Mouse (Mus musculus): ENCODE results near the gene Gpr156. TPM values are rescaled to one million over a fixed set of nuclear protein-coding genes. Genes with fewer than 3 reads are reported as not detected.
A peak's percentile ranks its signal among the peaks of the same experiment; 100 is the strongest.

The Gpr156 gene
- polyA plus RNA-seq, 1 experiment from 2014 or later = 4.9 TPM

- WGBS = 62% methylated on average over 1 of the region's 1 CpGs
- ATAC-seq (ENCODE audit: low read depth) = no peak; the same call in 1 of the 2 replicates
- Histone ChIP-seq H3K9me3 (ENCODE audit: control insufficient read depth, low read length) (no peaks in the 10 kb centered on the region), H3K4me3 (ENCODE audit: low read depth, low read length) (no peak overlapping the region), H3K36me3 (ENCODE audit: control insufficient read depth, insufficient read depth, low read length) (no peaks in the 10 kb centered on the region), H3K9ac (replicated peaks; ENCODE audit: low read depth, low read length) (no peak overlapping the region), H3K4me1 (ENCODE audit: control insufficient read depth, insufficient read depth, low read length) (peaks cover 2% of the 10 kb centered on the region; the same call in 1 of the 2 replicates), H3K27me3 (ENCODE audit: control insufficient read depth, insufficient read depth, low read length) (no peaks in the 10 kb centered on the region), H3K4me2 (ENCODE audit: low read depth, low read length) (no peak overlapping the region), H3K27ac (ENCODE audit: low read depth, low read length) (peak overlapping the region; percentile 62)
Measured at GRCm38 (mm10) chr16:37999762-38000161, 83.5 kb downstream of the Gpr156 start.

GRCm38 (mm10) chr16:38000178-38000577, 83.9 kb downstream of the Gpr156 start:
- Histone ChIP-seq H3K4me1 (ENCODE audit: control insufficient read depth, insufficient read depth, low read length) (peaks cover 2% of the 10 kb centered on the region; the same call in 1 of the 2 replicates), H3K9ac (replicated peaks; ENCODE audit: low read depth, low read length) (no peak overlapping the region), H3K27me3 (ENCODE audit: control insufficient read depth, insufficient read depth, low read length) (no peaks in the 10 kb centered on the region), H3K36me3 (ENCODE audit: control insufficient read depth, insufficient read depth, low read length) (no peaks in the 10 kb centered on the region), H3K9me3 (ENCODE audit: control insufficient read depth, low read length) (no peaks in the 10 kb centered on the region), H3K4me2 (ENCODE audit: low read depth, low read length) (no peak overlapping the region; the same call in 1 of the 2 replicates), H3K4me3 (ENCODE audit: low read depth, low read length) (no peak overlapping the region), H3K27ac (ENCODE audit: low read depth, low read length) (peak overlapping the region; percentile 62)
- 26% methylated on average over 7 of the region's 7 CpGs for WGBS
- peak; percentile 62 for ATAC-seq (ENCODE audit: low read depth)

- no peak overlapping the region for H3K27ac ChIP-seq (ENCODE audit: low read depth, low read length)
- no peaks in the 10 kb centered on the region for H3K27me3 ChIP-seq (ENCODE audit: control insufficient read depth, insufficient read depth, low read length)
- WGBS = 25% methylated on average over 2 of the region's 2 CpGs
- H3K4me1 ChIP-seq (ENCODE audit: control insufficient read depth, insufficient read depth, low read length) = peaks cover 2% of the 10 kb centered on the region; the same call in 1 of the 2 replicates
- no peak overlapping the region for H3K9ac ChIP-seq (replicated peaks; ENCODE audit: low read depth, low read length)
- no peaks in the 10 kb centered on the region for H3K9me3 ChIP-seq (ENCODE audit: control insufficient read depth, low read length)
- no peak for ATAC-seq (ENCODE audit: low read depth)
- no peak overlapping the region for H3K4me2 ChIP-seq (ENCODE audit: low read depth, low read length)
- no peak overlapping the region for H3K4me3 ChIP-seq (ENCODE audit: low read depth, low read length)
- no peaks in the 10 kb centered on the region for H3K36me3 ChIP-seq (ENCODE audit: control insufficient read depth, insufficient read depth, low read length)
Measured at GRCm38 (mm10) chr16:38001766-38002165, 85.5 kb downstream of the Gpr156 start.

- Histone ChIP-seq H3K4me3 (ENCODE audit: low read depth, low read length) (no peak overlapping the region), H3K9me3 (ENCODE audit: control insufficient read depth, low read length) (no peaks in the 10 kb centered on the region), H3K9ac (replicated peaks; ENCODE audit: low read depth, low read length) (no peak overlapping the region), H3K4me2 (ENCODE audit: low read depth, low read length) (no peak overlapping the region), H3K27me3 (ENCODE audit: control insufficient read depth, insufficient read depth, low read length) (no peaks in the 10 kb centered on the region), H3K27ac (ENCODE audit: low read depth, low read length) (no peak overlapping the region), H3K4me1 (ENCODE audit: control insufficient read depth, insufficient read depth, low read length) (peaks cover 2% of the 10 kb centered on the region; the same call in 1 of the 2 replicates), H3K36me3 (ENCODE audit: control insufficient read depth, insufficient read depth, low read length) (no peaks in the 10 kb centered on the region)
- no peak for ATAC-seq (ENCODE audit: low read depth)
- 85% methylated on average over 3 of the region's 3 CpGs for WGBS
Measured at GRCm38 (mm10) chr16:38002485-38002884, 86.2 kb downstream of the Gpr156 start.

- Histone ChIP-seq H3K9ac (replicated peaks; ENCODE audit: low read depth, low read length) (no peak overlapping the region), H3K4me2 (ENCODE audit: low read depth, low read length) (no peak overlapping the region), H3K27me3 (ENCODE audit: control insufficient read depth, insufficient read depth, low read length) (no peaks in the 10 kb centered on the region), H3K4me1 (ENCODE audit: control insufficient read depth, insufficient read depth, low read length) (peaks cover 2% of the 10 kb centered on the region; the same call in 1 of the 2 replicates), H3K9me3 (ENCODE audit: control insufficient read depth, low read length) (no peaks in the 10 kb centered on the region), H3K4me3 (ENCODE audit: low read depth, low read length) (no peak overlapping the region), H3K36me3 (ENCODE audit: control insufficient read depth, insufficient read depth, low read length) (no peaks in the 10 kb centered on the region), H3K27ac (ENCODE audit: low read depth, low read length) (no peak overlapping the region)
- ATAC-seq (ENCODE audit: low read depth) = no peak
- 75% methylated on average over 17 of the region's 17 CpGs for WGBS
Measured at GRCm38 (mm10) chr16:38004486-38005020, 88.3 kb downstream of the Gpr156 start.

- no peak for ATAC-seq (ENCODE audit: low read depth)
- Histone ChIP-seq H3K27ac (ENCODE audit: low read depth, low read length) (no peak overlapping the region), H3K4me3 (ENCODE audit: low read depth, low read length) (no peak overlapping the region), H3K9ac (replicated peaks; ENCODE audit: low read depth, low read length) (no peak overlapping the region), H3K4me1 (ENCODE audit: control insufficient read depth, insufficient read depth, low read length) (no peaks in the 10 kb centered on the region), H3K4me2 (ENCODE audit: low read depth, low read length) (no peak overlapping the region), H3K36me3 (ENCODE audit: control insufficient read depth, insufficient read depth, low read length) (no peaks in the 10 kb centered on the region), H3K9me3 (ENCODE audit: control insufficient read depth, low read length) (no peaks in the 10 kb centered on the region), H3K27me3 (ENCODE audit: control insufficient read depth, insufficient read depth, low read length) (no peaks in the 10 kb centered on the region)
- 87% methylated on average over 10 of the region's 10 CpGs for WGBS
Measured at GRCm38 (mm10) chr16:38005471-38005870, 89.2 kb downstream of the Gpr156 start.

- H3K36me3 ChIP-seq (ENCODE audit: control insufficient read depth, insufficient read depth, low read length) = no peaks in the 10 kb centered on the region
- ATAC-seq (ENCODE audit: low read depth) = no peak
- WGBS = 88% methylated on average over 5 of the region's 5 CpGs
- H3K4me3 ChIP-seq (ENCODE audit: low read depth, low read length) = no peak overlapping the region
- no peaks in the 10 kb centered on the region for H3K4me1 ChIP-seq (ENCODE audit: control insufficient read depth, insufficient read depth, low read length)
- no peak overlapping the region for H3K9ac ChIP-seq (replicated peaks; ENCODE audit: low read depth, low read length)
- no peaks in the 10 kb centered on the region for H3K9me3 ChIP-seq (ENCODE audit: control insufficient read depth, low read length)
- H3K4me2 ChIP-seq (ENCODE audit: low read depth, low read length) = no peak overlapping the region
- H3K27ac ChIP-seq (ENCODE audit: low read depth, low read length) = no peak overlapping the region
- no peaks in the 10 kb centered on the region for H3K27me3 ChIP-seq (ENCODE audit: control insufficient read depth, insufficient read depth, low read length)
Measured at GRCm38 (mm10) chr16:38008371-38008770, 92.1 kb downstream of the Gpr156 start.

GRCm38 (mm10) chr16:38009041-38009825, 92.9 kb downstream of the Gpr156 start:
- H3K4me3 ChIP-seq (ENCODE audit: low read depth, low read length) = no peak overlapping the region
- H3K4me2 ChIP-seq (ENCODE audit: low read depth, low read length) = no peak overlapping the region
- ATAC-seq (ENCODE audit: low read depth) = no peak
- H3K27ac ChIP-seq (ENCODE audit: low read depth, low read length) = no peak overlapping the region
- WGBS = 89% methylated on average over 14 of the region's 14 CpGs
- no peaks in the 10 kb centered on the region for H3K36me3 ChIP-seq (ENCODE audit: control insufficient read depth, insufficient read depth, low read length)
- H3K9me3 ChIP-seq (ENCODE audit: control insufficient read depth, low read length) = no peaks in the 10 kb centered on the region
- H3K27me3 ChIP-seq (ENCODE audit: control insufficient read depth, insufficient read depth, low read length) = no peaks in the 10 kb centered on the region
- H3K4me1 ChIP-seq (ENCODE audit: control insufficient read depth, insufficient read depth, low read length) = no peaks in the 10 kb centered on the region
- no peak overlapping the region for H3K9ac ChIP-seq (replicated peaks; ENCODE audit: low read depth, low read length)

- no peak overlapping the region for H3K4me2 ChIP-seq (ENCODE audit: low read depth, low read length)
- 95% methylated on average over 13 of the region's 13 CpGs for WGBS
- no peak overlapping the region for H3K4me3 ChIP-seq (ENCODE audit: low read depth, low read length)
- no peaks in the 10 kb centered on the region for H3K4me1 ChIP-seq (ENCODE audit: control insufficient read depth, insufficient read depth, low read length)
- H3K27me3 ChIP-seq (ENCODE audit: control insufficient read depth, insufficient read depth, low read length) = no peaks in the 10 kb centered on the region
- no peak overlapping the region for H3K9ac ChIP-seq (replicated peaks; ENCODE audit: low read depth, low read length)
- no peak for ATAC-seq (ENCODE audit: low read depth)
- no peaks in the 10 kb centered on the region for H3K36me3 ChIP-seq (ENCODE audit: control insufficient read depth, insufficient read depth, low read length)
- no peak overlapping the region for H3K27ac ChIP-seq (ENCODE audit: low read depth, low read length)
- no peaks in the 10 kb centered on the region for H3K9me3 ChIP-seq (ENCODE audit: control insufficient read depth, low read length)
Measured at GRCm38 (mm10) chr16:38011486-38011885, 95.2 kb downstream of the Gpr156 start.
